Mouse (Mus musculus) frontal cortex, adult (tissue): ENCODE data around the gene Fam160a1.

Experiments used
- ATAC-seq: cut with Nextera tagmentation; 2 replicates; pipeline ENCODE4 v1.9.2; 2017; ENCODE audit warnings: mild to moderate bottlenecking, moderate library complexity, mixed read lengths; ENCODE audit not compliant: low TSS enrichment

The Fam160a1 gene

GRCm38 (mm10) chr3:85679960-85680359 is 137.1 kb downstream of the Fam160a1 start:
- no peak for ATAC-seq

DNA sequence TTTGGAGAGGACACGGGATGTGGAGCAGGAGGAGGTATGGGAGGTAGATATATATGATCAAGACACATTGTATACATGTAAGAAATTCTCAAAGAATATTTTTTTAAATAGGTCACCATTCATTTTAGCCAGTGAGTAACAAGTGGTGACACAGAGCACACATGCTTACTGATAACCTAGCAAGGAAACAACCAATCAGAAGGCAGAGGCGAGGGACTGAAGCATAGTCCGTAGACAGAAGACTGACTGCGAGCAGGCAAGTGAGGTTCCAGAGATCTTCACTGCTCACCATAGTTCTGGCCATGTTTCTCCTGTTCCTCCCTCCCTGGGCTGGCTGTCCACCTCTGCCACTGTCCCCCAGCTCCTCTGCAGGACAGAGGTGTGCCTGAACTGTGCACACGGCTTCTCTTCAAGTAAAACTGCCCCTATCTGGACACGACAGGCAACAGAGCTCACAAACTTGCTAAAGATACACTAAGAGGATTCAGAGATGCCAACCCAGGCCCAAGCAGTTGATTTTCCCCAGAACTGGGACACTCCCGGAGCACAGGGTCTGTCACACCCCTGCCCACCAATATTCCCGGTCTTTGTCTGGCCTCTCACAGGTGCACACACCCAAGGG is 137.7 kb downstream of the Fam160a1 start:
- ATAC-seq, result no peak

- ATAC-seq, result no peak
Measured at GRCm38 (mm10) chr3:85677952-85678351, 139.1 kb downstream of the Fam160a1 start.

GRCm38 (mm10) chr3:85677133-85677532 is 140.0 kb downstream of the Fam160a1 start:
- ATAC-seq, result peak; percentile 79

GRCm38 (mm10) chr3:85669844-85670243 is 147.2 kb downstream of the Fam160a1 start:
- no peak for ATAC-seq

- ATAC-seq, result peak; percentile 28; the same call in 1 of the 2 replicates
Measured at GRCm38 (mm10) chr3:85667683-85668082, 149.4 kb downstream of the Fam160a1 start.

GRCm38 (mm10) chr3:85666736-85667135 is 150.4 kb downstream of the Fam160a1 start:
- no peak for ATAC-seq

GRCm38 (mm10) chr3:85666166-85666565 is 150.9 kb downstream of the Fam160a1 start:
- ATAC-seq, result no peak

DNA sequence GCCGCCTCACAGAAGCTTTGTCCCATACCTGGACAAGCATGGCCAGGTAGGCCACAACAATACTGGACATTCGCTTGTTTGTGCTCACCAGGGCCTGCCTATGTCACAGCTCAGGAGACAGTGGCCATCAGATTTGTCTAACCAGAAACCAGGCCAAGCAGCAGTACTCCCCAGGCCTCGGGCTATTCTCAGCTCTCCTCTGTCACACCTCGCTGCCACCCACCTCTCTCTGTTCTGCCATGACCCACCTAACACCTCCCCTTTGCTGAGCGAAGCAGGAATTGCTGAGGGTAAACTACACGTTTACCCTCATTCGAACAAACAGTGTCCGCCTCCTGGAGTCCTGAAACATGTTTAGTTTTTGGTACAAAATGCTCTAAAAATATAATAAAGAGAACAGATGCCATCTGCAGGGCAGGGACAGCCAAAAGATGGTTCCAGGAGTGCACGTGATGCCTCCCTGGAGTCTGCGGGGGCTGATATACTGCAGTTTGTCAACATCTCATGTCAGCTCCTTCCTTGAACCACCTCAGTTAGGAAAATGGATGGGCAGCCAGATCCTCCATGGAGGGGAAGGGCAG is 152.4 kb downstream of the Fam160a1 start:
- ATAC-seq, result peak; percentile 50

- ATAC-seq, result no peak
Measured at GRCm38 (mm10) chr3:85663826-85664225, 153.3 kb downstream of the Fam160a1 start.

DNA sequence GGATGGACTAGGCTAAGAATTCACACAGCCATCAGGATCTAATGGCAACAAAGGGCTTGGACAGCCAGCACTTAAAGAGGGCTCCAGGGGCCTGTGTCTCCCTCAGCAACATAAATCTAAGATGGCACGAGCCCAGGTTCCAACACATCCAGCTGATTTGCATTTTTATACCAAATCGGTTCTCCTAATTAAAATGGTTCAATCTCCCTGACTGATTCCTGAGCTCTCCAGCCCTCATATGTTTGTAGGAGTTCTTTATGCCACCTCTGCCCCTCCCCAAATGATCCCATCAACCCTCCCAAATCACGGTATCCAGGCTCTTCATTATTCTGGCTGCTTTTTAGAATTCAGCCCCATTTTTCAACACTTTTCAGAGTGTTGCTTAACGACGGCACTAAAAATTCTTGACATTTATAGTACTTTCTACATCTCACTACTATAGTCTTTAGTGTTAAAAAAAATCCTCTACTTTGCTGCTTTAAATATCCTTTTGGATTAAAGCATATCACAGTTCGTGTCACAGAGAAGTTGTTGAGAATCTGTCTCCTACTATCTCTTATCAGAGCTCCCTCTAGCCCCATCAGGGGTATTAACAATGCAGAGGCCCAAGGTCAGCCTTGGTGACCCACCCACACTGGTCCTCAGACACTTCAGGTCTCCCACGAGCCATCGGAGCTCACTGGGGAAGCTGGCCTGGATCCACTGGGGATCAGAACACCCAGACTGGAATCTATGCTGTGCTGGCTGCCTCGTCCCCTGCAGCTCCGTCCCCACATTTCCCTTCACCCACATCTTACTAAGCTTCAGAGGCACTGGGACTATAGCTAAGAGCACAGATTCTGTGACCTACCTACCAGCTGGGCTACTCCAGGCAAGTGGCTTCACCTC is 154.9 kb downstream of the Fam160a1 start:
- ATAC-seq, result peak; percentile 57

DNA sequence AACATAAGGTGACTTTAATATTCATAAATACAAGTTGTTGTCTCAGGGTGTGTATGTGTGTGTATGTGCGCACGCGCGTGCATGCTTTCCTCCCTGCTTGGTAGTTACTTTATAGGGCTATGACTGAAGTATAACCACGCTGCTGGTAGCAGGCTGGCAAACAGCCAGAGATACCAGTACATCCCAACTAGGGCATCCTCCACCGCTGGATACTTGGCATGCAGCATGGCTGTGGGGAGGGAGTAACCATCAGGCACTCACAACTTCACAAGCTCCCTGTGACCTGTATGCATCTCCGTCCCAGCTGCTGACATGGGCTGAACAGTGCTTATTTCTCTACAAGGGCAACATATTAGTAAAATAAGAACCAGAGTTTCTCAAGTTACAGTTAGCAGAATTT is 157.4 kb downstream of the Fam160a1 start:
- ATAC-seq, result no peak

DNA sequence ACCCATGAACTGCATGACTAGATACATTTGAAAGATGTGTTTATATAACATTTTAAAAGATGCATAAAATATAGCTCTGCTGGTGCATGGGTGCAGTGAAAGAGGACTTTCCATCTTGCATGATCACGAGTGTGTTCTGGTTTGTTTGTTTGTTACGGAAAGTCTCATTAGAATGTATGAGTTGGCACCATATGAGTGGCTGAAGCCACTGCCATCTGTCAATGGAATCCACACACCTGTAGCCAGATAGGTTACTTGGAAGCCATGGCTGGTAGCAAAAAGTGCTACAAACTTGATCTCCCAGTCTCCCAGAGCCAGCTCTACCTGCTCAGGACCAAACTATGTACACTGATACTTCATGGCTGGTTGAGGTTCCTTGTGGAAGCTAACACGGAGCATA is 161.6 kb downstream of the Fam160a1 start:
- no peak for ATAC-seq

DNA sequence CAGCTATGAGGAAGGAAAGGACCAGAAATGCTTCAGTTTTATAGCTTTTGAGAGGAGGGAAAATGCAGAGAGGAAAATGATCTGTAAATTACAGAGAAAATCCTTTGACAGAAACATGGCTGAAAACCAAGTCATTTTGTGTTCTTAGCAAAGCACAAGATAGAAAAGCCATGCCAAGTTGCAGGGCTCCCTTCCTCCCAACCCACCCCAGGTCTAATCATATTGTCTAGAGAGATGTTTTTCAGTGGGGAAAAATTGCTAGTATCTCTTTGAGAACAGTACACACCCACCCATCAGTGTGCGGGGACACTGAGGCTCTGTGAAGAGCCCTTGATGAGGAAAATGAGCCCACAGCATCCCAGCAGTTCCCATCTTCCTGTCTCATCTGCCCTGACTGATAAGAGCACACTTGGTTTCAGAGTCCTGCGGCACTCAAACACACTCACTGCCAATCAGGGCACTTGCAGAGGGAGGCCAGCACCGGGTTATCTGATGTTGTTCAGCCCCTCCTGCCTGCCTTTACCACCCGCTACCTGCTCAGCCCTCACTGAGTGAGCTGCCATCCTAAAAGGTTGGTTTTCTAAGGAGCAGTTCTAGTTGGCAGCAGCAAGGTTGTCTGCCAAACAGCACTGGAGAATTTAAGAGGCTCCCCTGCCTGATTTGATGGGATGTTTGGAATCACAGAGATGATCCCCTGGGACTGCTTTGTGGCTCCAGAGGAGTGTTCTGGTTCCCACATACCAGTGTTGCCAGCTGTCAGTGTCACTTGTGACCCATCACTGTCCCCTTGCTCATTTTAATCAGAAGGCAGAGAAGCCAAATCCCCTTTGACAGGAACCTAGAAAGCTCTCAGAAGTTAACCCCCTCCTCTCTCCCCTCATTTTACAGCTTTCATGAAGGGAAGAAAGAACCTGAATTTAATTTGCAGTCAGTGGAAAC is 164.1 kb downstream of the Fam160a1 start:
- ATAC-seq, result peak; percentile 35; the same call in 1 of the 2 replicates

- no peak for ATAC-seq
Measured at GRCm38 (mm10) chr3:85649176-85649575, 167.9 kb downstream of the Fam160a1 start.

- ATAC-seq, result no peak
Measured at GRCm38 (mm10) chr3:85645517-85646004, 171.5 kb downstream of the Fam160a1 start.

DNA sequence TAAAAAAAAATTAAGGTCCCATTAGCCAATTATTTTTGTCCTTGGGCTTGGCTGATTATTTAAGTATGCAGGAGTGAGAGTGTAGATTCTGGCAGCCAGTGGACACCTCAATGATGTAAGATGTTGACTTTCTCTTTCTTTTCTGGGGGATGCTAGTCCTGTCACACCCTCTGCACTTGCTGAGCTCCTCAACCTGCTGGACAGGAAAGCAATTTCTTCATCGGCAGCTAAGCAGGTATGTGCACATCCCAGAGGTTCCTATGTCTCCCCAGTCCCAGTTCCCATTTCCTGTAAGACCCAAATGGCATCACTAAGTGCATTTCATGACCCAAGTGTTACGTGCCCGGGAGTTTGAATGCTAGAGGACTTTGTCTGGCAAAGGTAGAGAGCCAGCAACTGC is 172.3 kb downstream of the Fam160a1 start:
- ATAC-seq, result no peak

DNA sequence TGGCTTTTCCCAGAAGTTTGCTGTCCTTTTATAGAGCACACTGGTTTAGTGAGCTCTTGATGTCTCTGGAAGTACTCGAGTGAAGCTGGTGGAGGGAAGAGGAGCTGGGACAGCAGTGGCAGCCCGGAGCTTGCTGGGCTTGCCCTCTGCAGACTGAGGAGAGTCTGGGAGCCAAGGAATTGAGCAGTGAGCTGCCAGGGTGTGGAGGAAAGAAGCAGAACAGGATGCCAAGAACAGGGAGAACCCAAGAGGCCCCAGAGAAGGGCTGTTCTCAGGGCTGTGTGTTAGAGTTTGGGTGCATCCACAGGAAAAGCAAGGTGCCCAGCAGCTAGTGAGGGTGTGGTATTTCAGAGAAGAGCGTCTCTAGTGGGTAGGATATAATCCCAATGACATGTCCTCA is 175.3 kb downstream of the Fam160a1 start:
- ATAC-seq, result peak; percentile 33

DNA sequence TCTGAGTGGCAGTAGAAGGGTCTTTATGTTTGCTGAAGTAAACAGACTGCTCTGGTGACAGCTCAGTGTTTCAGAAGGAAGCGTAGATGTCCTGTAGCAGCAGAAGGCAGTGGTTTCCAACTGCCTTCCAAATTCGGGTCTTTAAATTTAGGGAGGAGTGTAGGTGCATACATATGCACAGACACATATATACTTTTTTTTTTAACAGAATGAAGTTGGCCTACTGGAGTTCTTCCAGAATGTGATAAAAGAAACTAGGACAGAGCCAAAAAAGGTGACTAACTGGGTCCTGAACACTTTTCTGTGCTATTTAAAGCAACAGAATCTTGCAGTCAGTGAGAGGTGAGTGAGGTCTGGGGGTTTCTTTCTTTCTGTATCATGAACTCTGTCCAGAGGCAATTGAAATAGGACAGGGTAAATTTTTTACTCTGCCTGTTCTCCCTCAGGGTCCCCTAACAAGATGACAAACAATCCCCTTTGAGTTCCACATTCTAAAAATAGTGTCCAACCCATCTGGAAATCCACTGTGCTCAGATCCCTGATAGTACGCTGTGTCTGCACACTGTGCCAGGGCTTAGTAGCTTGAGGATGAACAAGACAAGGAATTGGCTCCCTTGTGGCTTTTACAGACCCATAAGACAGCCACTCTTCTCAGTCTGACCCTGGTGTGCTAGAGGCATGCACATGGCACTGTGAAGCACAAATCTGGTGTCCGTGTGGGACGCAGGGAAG is 180.2 kb downstream of the Fam160a1 start:
- peak; percentile 69 for ATAC-seq

DNA sequence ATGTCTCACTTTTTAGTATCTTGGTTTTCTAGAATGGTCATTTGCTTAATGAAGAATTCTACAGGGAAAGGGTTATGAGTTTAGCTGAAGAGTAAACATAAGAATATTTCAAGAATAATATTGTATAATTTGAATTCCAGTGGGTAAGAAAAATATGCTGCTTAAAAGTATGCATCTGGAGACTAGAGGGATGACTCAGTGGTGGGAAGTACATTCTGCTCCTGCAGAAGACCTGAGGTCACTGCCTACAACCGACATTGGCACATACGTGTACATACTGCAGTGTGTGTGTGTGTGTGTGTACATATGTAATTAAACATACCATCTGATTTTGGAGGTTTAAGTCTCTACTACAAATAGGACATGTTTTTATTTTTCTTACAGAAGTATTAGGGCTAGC is 181.5 kb downstream of the Fam160a1 start:
- ATAC-seq, result no peak

DNA sequence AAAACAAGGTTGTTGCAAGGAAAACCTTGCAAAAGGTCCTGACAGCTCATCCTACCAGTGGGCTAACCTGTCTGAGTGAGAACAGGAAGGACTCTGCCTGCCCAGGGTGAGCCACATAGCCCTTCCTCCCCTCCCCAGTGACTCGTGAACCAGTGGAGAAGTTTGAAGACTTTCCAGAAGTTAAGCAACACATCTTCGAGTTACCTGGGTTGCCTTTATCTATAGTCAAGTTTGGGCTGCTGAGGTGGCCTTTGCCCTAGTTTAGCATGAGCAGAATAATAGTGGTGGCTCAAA is 182.0 kb downstream of the Fam160a1 start:
- ATAC-seq, result no peak
